Mouse (Mus musculus) hindbrain, embryonic 13.5 days (tissue): ENCODE data around the gene Wdr4. TPM values are rescaled to one million over a fixed set of nuclear protein-coding genes. Genes with fewer than 3 reads are reported as not detected.
"Not testable (repeated sequence)": the region's sequence is repeated elsewhere in the genome, so short reads cannot be mapped to it uniquely, and the experiment has no call there.

Experiments used
- ATAC-seq: fragments of 200-750 bp; cut with Nextera tagmentation; 2 replicates; pipeline ENCODE4 v1.8.0; 2017; ENCODE audit warnings: moderate TSS enrichment; ENCODE audit not compliant: low FRiP score
- H3K27ac ChIP-seq: fragments of 300-500 bp; sonication (generic); 2 replicates; pipeline ENCODE4 v1.5.1; 2015; ENCODE audit warnings: inconsistent platforms, mild to moderate bottlenecking, moderate library complexity
- H3K27me3 ChIP-seq: fragments of 300-500 bp; sonication (generic); 2 replicates; pipeline ENCODE4 v1.6.1; 2015; ENCODE audit warnings: mild to moderate bottlenecking, inconsistent platforms
- H3K36me3 ChIP-seq: fragments of 300-500 bp; sonication (generic); 2 replicates; pipeline ENCODE4 v1.6.1; 2015; ENCODE audit warnings: mild to moderate bottlenecking, inconsistent platforms
- H3K4me1 ChIP-seq: fragments of 300-500 bp; sonication (generic); replicated peaks from 2 replicates; pipeline ENCODE4 v1.6.1; 2015; ENCODE audit warnings: inconsistent platforms
- H3K4me2 ChIP-seq: fragments of 300-500 bp; sonication (generic); 2 replicates; pipeline ENCODE4 v1.6.1; 2015; ENCODE audit warnings: inconsistent platforms, mild to moderate bottlenecking, moderate library complexity
- H3K4me3 ChIP-seq: fragments of 300-500 bp; sonication (generic); 2 replicates; pipeline ENCODE4 v1.5.1; 2015; ENCODE audit warnings: mild to moderate bottlenecking, inconsistent platforms
- H3K9ac ChIP-seq: fragments of 300-500 bp; sonication (generic); 2 replicates; pipeline ENCODE4 v1.6.1; 2015; ENCODE audit warnings: mild to moderate bottlenecking, inconsistent platforms
- H3K9me3 ChIP-seq: fragments of 300-500 bp; sonication (generic); 2 replicates; pipeline ENCODE4 v1.6.1; 2016; ENCODE audit warnings: inconsistent platforms
- WGBS: fragments of 180-500 bp; shearing (Covaris S2); methylation state at CpG from one replicate; pipeline ENCODE4 v1.1.7; 2015; 5-methylcytosine and 5-hydroxymethylcytosine counted together
- polyA plus RNA-seq: library from polyadenylated mRNA; unstranded; fragments of >200 nt; fragmentation: Nextera tagmentation; extraction: Ambion mirVana; gene quantifications from 2 replicates; pipeline ENCODE4 v1.2.1, GENCODE M21; 2015

The Wdr4 gene
- polyA plus RNA-seq, 1 experiment from 2014 or later, result 33.2 TPM

- H3K4me1 ChIP-seq, result peaks cover 26% of the 10 kb centered on the region
- not testable (repeated sequence) for H3K4me2 ChIP-seq, H3K27ac ChIP-seq, H3K4me3 ChIP-seq, H3K9ac ChIP-seq, H3K36me3 ChIP-seq, ATAC-seq, H3K9me3 ChIP-seq, H3K27me3 ChIP-seq
- WGBS, result 96% methylated on average over 23 of the region's 23 CpGs
Observed at GRCm38 (mm10) chr17:31552601-31553000, 32.8 kb upstream of the Wdr4 start.

- Histone ChIP-seq H3K9ac (no peak overlapping the region), H3K27ac (0 out of 2 replicates have a peak overlapping the region, but pooled peaks have one; percentile 30), H3K4me3 (no peak overlapping the region), H3K4me2 (no peak overlapping the region), H3K9me3 (no peaks in the 10 kb centered on the region), H3K4me1 (0 out of 2 replicates have a peak, but pooled peaks cover 11% of the 10 kb centered on the region), H3K27me3 (no peaks in the 10 kb centered on the region), H3K36me3 (no peaks in the 10 kb centered on the region)
- ATAC-seq, result no peak
- 63% methylated on average over 8 of the region's 8 CpGs for WGBS
Observed at GRCm38 (mm10) chr17:31549389-31549788, 29.6 kb upstream of the Wdr4 start.

GRCm38 (mm10) chr17:31547974-31548373 lies 28.2 kb upstream of the Wdr4 start:
- no peak overlapping the region for H3K27ac ChIP-seq
- H3K9ac ChIP-seq, result no peak overlapping the region
- no peak overlapping the region for H3K4me2 ChIP-seq
- H3K36me3 ChIP-seq, result no peaks in the 10 kb centered on the region
- ATAC-seq, result no peak
- H3K9me3 ChIP-seq, result no peaks in the 10 kb centered on the region
- WGBS, result 66% methylated on average over 3 of the region's 3 CpGs
- no peaks in the 10 kb centered on the region for H3K27me3 ChIP-seq
- no peak overlapping the region for H3K4me3 ChIP-seq
- H3K4me1 ChIP-seq, result peaks cover 23% of the 10 kb centered on the region; the same call in 1 of the 2 replicates

GRCm38 (mm10) chr17:31546444-31547196 lies 26.8 kb upstream of the Wdr4 start:
- Histone ChIP-seq H3K27me3 (no peaks in the 10 kb centered on the region), H3K4me1 (peaks cover 26% of the 10 kb centered on the region), H3K4me2 (no peak overlapping the region), H3K36me3 (no peaks in the 10 kb centered on the region), H3K9me3 (no peaks in the 10 kb centered on the region), H3K4me3 (no peak overlapping the region), H3K27ac (no peak overlapping the region), H3K9ac (no peak overlapping the region)
- 91% methylated on average over 9 of the region's 9 CpGs for WGBS
- no peak for ATAC-seq

GRCm38 (mm10) chr17:31543574-31543973 lies 23.8 kb upstream of the Wdr4 start:
- 25% methylated on average over 6 of the region's 6 CpGs for WGBS
- Histone ChIP-seq H3K4me3 (no peak overlapping the region), H3K4me1 (peaks cover 29% of the 10 kb centered on the region), H3K27ac (peak overlapping the region; percentile 63), H3K4me2 (no peak overlapping the region), H3K36me3 (no peaks in the 10 kb centered on the region), H3K9ac (no peak overlapping the region), H3K27me3 (no peaks in the 10 kb centered on the region), H3K9me3 (no peaks in the 10 kb centered on the region)
- ATAC-seq, result no peak

- 0 out of 2 replicates have a peak overlapping the region, but pooled peaks have one; percentile 9 for H3K9ac ChIP-seq
- H3K4me3 ChIP-seq, result no peak overlapping the region
- H3K27ac ChIP-seq, result peak overlapping the region; percentile 76
- no peak overlapping the region for H3K4me2 ChIP-seq
- 0 out of 2 replicates have a peak, but pooled peaks have one; percentile 30 for ATAC-seq
- H3K4me1 ChIP-seq, result peaks cover 23% of the 10 kb centered on the region
- H3K36me3 ChIP-seq, result no peaks in the 10 kb centered on the region
- 11% methylated on average over 6 of the region's 6 CpGs for WGBS
- no peaks in the 10 kb centered on the region for H3K27me3 ChIP-seq
- no peaks in the 10 kb centered on the region for H3K9me3 ChIP-seq
Observed at GRCm38 (mm10) chr17:31541460-31541831, 21.7 kb upstream of the Wdr4 start.

GRCm38 (mm10) chr17:31540809-31541459 lies 21.2 kb upstream of the Wdr4 start:
- Histone ChIP-seq H3K36me3 (no peaks in the 10 kb centered on the region), H3K27ac (peak overlapping the region; percentile 76), H3K9ac (no peak overlapping the region), H3K4me3 (no peak overlapping the region), H3K4me1 (peaks cover 25% of the 10 kb centered on the region), H3K9me3 (no peaks in the 10 kb centered on the region), H3K4me2 (no peak overlapping the region), H3K27me3 (no peaks in the 10 kb centered on the region)
- 50% methylated on average over 4 of the region's 4 CpGs for WGBS
- no peak for ATAC-seq

- H3K9ac ChIP-seq, result no peak overlapping the region
- no peaks in the 10 kb centered on the region for H3K27me3 ChIP-seq
- WGBS, result 63% methylated on average over 3 of the region's 3 CpGs
- H3K36me3 ChIP-seq, result no peaks in the 10 kb centered on the region
- H3K4me3 ChIP-seq, result no peak overlapping the region
- H3K4me2 ChIP-seq, result no peak overlapping the region
- peak overlapping the region; percentile 76 for H3K27ac ChIP-seq
- ATAC-seq, result no peak
- H3K9me3 ChIP-seq, result no peaks in the 10 kb centered on the region
- peaks cover 33% of the 10 kb centered on the region for H3K4me1 ChIP-seq
Observed at GRCm38 (mm10) chr17:31540101-31540500, 20.3 kb upstream of the Wdr4 start.

- Histone ChIP-seq H3K4me1 (peaks cover 18% of the 10 kb centered on the region), H3K9ac (peak overlapping the region; percentile 43), H3K36me3 (peaks cover 13% of the 10 kb centered on the region), H3K9me3 (no peaks in the 10 kb centered on the region), H3K4me2 (peak overlapping the region; percentile 11; the same call in 1 of the 2 replicates), H3K4me3 (no peak overlapping the region), H3K27ac (peak overlapping the region; percentile 95), H3K27me3 (no peaks in the 10 kb centered on the region)
- peak; percentile 91 for ATAC-seq
- 14% methylated on average over 8 of the region's 8 CpGs for WGBS
Observed at GRCm38 (mm10) chr17:31535871-31536629, 16.3 kb upstream of the Wdr4 start.

- WGBS, result 64% methylated on average over 4 of the region's 4 CpGs
- H3K9ac ChIP-seq, result peak overlapping the region; percentile 43; the same call in 1 of the 2 replicates
Observed at GRCm38 (mm10) chr17:31535358-31535757, 15.6 kb upstream of the Wdr4 start.

GRCm38 (mm10) chr17:31532331-31532730 lies 12.6 kb upstream of the Wdr4 start:
- not testable (repeated sequence) for H3K27me3 ChIP-seq, ATAC-seq, H3K4me2 ChIP-seq, H3K9me3 ChIP-seq, H3K4me3 ChIP-seq, H3K9ac ChIP-seq, H3K27ac ChIP-seq
- 91% methylated on average over 4 of the region's 4 CpGs for WGBS
- peaks cover 15% of the 10 kb centered on the region for H3K4me1 ChIP-seq
- H3K36me3 ChIP-seq, result peaks cover 39% of the 10 kb centered on the region

More at GRCm38 (mm10) chr17:31535358-31535757, 15.6 kb upstream of the Wdr4 start:
- ATAC-seq, result peak; percentile 54
- H3K27ac ChIP-seq, result peak overlapping the region; percentile 95
- H3K4me1 ChIP-seq, result peaks cover 15% of the 10 kb centered on the region
- peak overlapping the region; percentile 11; the same call in 1 of the 2 replicates for H3K4me2 ChIP-seq
- H3K9me3 ChIP-seq, result no peaks in the 10 kb centered on the region
- H3K36me3 ChIP-seq, result peaks cover 17% of the 10 kb centered on the region
- H3K4me3 ChIP-seq, result no peak overlapping the region
- no peaks in the 10 kb centered on the region for H3K27me3 ChIP-seq
